Mouse (Mus musculus) lung, adult 2 months (tissue): ENCODE data around the gene Rftn2. TPM values are rescaled to one million over a fixed set of nuclear protein-coding genes. Genes with fewer than 3 reads are reported as not detected.

Source experiments
- DNase-seq: peaks from one replicate; pipeline ENCODE4 v3.0.0; 2022
- H3K4me1 ChIP-seq: fragments of 200-500 bp; 2 replicates; pipeline ENCODE4 v1.6.1; 2011; ENCODE audit warnings: low read length; ENCODE audit not compliant: control insufficient read depth, insufficient read depth
- H3K4me3 ChIP-seq: fragments of 200-500 bp; replicated peaks from 2 replicates; pipeline ENCODE3; 2011; ENCODE audit warnings: low read depth, mild to moderate bottlenecking, control low read depth, low read length; ENCODE audit errors: extremely low read depth
- CTCF ChIP-seq: fragments of 200-500 bp; IDR thresholded peaks from 2 replicates; pipeline ENCODE4 v1.5.1; 2011; ENCODE audit warnings: mild to moderate bottlenecking, low read length, control low read depth; ENCODE audit not compliant: insufficient read depth
- POLR2A ChIP-seq: fragments of 200-500 bp; IDR thresholded peaks from 2 replicates; pipeline ENCODE4 v1.6.1; 2011; ENCODE audit warnings: low read depth, mild to moderate bottlenecking, control low read depth, low read length, borderline replicate concordance; ENCODE audit errors: extremely low read depth
- WGBS: fragments of 180-500 bp; shearing (Covaris S2); methylation state at CpG from one replicate; pipeline ENCODE4 v1.1.7; 2018; 5-methylcytosine and 5-hydroxymethylcytosine counted together
- polyA plus RNA-seq: library from polyadenylated mRNA; depleted of rRNA; stranded (reverse); fragments of >200 nt; gene quantifications from 2 replicates; pipeline ENCODE4 v1.2.3, GENCODE M21; 2012; rRNA removed

Gene Rftn2
- 6.1 and 10.9 TPM in 2 replicates for polyA plus RNA-seq

DNA sequence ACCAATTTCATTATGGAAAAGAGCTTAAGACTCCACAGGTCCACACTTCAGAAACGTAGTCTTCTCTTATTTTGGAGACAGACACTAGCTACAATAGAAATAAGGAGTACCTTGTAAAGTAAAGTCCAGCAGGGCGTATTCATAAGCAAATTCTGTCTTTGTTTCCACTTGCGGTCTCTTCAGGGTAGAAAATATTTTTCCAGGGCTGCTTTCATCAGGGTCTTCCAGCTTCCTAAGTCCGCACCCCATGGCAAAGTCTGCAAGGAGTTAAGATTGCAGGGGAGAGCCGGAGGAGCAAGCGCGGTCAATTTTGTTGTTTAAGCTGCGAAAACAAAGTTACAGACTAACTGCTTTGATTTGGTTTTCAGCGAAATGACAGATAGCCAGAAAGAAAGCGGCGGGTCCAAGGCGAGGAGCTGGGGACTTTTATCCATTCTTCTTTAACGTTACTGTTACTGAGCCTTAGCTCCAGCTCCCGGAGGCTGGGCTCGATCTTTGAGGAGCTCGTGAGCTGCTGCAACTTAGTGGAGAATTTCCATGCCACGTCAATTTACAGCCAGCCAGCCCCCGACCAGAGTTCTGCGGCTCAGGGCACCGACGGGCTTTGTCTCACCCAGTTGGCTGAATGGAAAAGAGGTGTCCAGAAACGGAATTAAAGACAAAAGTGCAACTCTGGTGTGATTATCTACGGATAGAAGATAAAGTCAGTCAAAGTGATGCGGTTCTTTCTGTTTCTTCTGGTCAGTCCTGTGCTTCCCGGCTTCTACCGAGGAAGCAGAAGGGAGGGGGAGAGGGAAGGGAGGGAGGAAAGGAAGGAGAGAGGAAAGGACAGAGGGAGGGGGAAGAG is at the start of gene Rftn2:
TSS of gene Rftn2 (minus strand) at position 772 of the 847 bp plus-strand sequence.
- WGBS: 3% methylated on average over 26 of the region's 26 CpGs
- TF ChIP-seq POLR2A (no peak), CTCF (no peak)
- Histone ChIP-seq H3K4me1 (peaks cover 4% of the 10 kb centered on the region), H3K4me3 (peak within 1 kb of the TSS; percentile 44)
- peak; percentile 32 for DNase-seq

DNA sequence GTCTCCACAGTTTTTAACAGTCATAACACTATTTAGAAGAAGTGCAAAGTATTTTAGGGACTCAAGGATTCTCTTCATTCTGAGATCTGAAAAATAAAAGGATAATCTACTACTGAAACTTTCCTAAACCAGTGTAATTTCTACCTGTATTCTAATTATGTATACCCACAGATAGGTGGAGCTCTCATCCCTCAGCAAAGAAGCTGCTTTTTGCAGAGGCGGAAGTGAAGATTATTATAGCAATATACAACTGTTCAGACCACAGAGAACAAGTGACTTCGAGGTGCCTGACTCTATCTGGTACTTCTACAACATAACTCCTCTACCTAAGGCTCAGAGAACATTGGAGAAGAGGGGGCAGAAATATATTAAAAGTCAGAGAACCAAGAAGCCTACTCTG is 38.9 kb upstream of the Rftn2 start:
- Histone ChIP-seq H3K4me1 (no peaks in the 10 kb centered on the region), H3K4me3 (no peak overlapping the region)
- TF ChIP-seq CTCF: no peak
- TF ChIP-seq POLR2A: no peak
- 58% methylated on average over 2 of the region's 2 CpGs for WGBS
- no peak for DNase-seq

DNA sequence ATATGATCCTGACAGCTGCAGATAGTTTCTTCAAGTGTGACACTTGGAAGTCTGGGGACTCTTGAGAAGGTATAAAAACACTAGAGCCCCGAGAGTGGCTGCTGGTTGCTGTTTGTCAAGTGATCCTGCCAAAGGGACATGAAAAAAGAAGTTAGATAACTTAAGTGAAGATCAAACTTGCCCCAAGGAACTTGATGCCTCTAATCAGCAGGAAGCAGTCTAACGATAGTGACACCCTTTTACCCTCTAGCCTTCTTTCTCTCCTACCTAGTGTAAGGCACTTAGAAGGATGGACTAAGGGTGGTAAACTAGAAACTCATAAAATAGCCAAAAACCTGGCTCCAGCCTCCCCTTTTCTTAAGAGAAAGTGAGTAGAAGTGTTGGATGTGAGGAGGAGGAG is 37.8 kb upstream of the Rftn2 start:
- Histone ChIP-seq H3K4me3 (no peak overlapping the region), H3K4me1 (no peaks in the 10 kb centered on the region)
- no peak for TF ChIP-seq CTCF
- no peak for TF ChIP-seq POLR2A
- WGBS: 33% methylated on average over 2 of the region's 2 CpGs
- DNase-seq: no peak

DNA sequence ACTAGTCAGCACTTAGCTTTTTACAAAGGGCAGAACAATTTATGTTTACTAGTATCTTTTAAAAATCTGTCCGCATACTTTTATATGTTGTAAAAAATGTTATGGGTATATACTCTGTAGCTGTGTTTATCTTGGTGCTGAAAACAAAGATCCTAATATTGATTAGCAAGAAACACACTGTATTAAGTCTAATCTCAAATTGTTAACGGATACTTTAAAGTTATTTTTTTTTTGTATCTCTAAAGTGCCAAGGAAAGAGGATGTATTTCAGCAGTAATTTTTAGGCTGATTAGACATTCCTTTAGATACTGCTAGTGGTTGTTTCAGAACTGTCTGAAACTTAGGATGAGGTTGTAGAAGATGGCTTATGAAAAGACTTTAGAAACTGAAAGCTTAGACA is 19.8 kb upstream of the Rftn2 start:
- Histone ChIP-seq H3K4me3 (no peak overlapping the region), H3K4me1 (no peaks in the 10 kb centered on the region)
- TF ChIP-seq POLR2A: no peak
- TF ChIP-seq CTCF: no peak
- WGBS: 78% methylated on average over 2 of the region's 2 CpGs
- DNase-seq: no peak

DNA sequence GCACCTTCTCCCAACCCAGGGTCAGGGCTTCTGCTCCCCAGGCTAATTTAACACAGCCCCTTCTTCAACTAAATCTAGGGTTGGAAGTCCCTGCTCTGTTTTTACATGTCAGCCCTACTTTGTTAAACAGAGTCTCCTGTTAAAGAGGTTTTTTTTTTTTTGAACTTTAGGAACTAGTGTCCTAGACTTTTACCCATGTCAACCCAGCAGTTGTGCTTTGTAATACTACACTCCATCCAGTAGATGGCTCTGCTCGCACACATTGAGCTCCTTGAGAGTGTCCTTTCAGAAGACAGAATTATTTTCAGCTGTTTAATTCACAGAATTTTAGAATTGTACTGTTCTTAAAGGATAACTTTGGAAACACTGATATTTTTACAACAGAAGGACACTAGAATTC is 12.7 kb upstream of the Rftn2 start:
- H3K4me3 ChIP-seq: no peak overlapping the region
- no peak for TF ChIP-seq POLR2A
- no peak for TF ChIP-seq CTCF
- H3K4me1 ChIP-seq: peaks cover 3% of the 10 kb centered on the region; the same call in 1 of the 2 replicates
- no peak for DNase-seq
- 2% methylated on average over 1 of the region's 1 CpGs for WGBS

DNA sequence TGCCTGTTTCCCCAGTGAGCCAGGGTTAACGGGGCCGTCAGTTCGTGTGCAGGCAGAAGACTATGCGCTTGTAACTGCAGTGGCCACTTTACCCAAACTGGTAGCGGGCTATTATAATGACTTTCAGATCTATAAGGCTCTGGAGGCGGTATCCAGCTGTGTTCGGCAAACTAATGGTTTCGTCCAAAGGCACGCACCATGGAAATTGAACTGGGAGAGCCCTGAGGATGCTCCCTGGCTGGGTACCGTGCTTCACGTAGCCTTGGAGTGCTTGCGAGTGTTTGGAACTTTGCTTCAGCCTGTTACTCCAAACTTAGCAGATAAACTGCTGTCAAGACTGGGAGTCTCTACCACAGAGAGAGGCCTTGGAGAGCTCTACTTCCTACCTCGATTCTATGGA is 11.9 kb upstream of the Rftn2 start:
- TF ChIP-seq CTCF: no peak
- TF ChIP-seq POLR2A: no peak
- DNase-seq: no peak
- peaks cover 3% of the 10 kb centered on the region; the same call in 1 of the 2 replicates for H3K4me1 ChIP-seq
- WGBS: 20% methylated on average over 13 of the region's 13 CpGs
- peak overlapping the region; percentile 85 for H3K4me3 ChIP-seq

DNA sequence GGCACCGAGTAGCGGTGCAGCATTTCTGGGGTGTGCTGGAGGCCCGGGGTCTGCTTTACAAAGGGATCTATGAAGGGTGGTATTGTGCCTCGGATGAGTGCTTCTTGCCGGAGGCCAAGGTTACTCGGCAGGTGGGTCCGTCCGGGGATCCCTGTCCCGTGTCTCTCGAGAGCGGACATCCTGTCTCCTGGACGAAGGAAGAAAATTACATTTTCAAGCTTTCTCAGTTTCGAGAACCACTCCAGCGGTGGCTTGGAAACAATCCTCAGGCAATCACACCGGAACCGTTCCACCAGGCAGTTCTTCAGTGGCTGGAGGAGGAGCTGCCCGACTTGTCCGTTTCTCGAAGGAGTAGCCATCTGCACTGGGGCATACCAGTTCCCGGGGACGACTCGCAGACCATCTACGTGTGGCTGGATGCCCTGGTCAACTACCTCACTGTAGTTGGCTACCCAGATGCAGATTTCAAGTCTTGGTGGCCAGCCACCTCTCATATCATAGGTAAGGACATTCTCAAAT is 11.1 kb upstream of the Rftn2 start:
- peaks cover 3% of the 10 kb centered on the region; the same call in 1 of the 2 replicates for H3K4me1 ChIP-seq
- no peak for DNase-seq
- no peak for TF ChIP-seq CTCF
- peak overlapping the region; percentile 85 for H3K4me3 ChIP-seq
- WGBS: 0% methylated on average over 23 of the region's 23 CpGs

DNA sequence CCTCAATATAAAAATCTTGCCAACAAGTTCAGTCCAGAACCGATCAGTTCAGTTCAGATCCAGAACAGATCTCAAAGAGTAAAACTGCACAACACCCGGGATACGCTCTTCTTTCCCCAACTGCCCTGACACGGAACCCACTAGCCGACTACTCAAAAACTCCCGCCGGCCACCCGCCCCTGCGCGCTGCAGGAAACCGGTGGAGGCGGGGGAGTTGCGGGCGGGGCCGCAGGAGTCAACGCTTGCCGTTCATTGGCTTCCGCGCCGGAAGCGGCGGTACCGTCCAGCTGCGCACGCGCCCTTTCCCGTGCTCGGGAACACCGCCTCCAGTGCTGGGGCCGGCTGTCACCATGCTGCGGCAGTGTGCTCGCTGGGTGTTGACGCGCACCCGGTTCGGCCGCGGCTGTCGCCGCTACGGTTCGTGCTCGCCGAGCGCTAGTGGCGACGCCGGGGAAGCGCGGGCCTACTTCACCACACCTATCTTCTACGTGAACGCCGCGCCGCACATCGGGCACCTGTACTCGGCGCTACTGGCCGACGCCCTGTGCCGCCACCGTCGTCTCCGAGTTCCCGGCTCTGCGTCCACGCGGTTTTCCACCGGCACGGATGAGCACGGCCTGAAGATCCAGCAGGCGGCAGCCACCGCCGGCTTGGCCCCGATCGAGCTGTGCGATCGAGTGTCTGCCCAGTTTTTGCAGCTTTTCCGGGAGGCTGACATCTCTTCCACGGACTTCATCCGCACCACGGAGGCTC is 10.5 kb upstream of the Rftn2 start, which contains the start of gene Mars2:
TSS of gene Mars2 (plus strand) at position 288 of the 753 bp plus-strand sequence.
- peak within 1 kb of the TSS; percentile 85 for H3K4me3 ChIP-seq
- WGBS: under 1% methylated on average over 82 of the region's 82 CpGs
- peak; percentile 89 for DNase-seq
- TF ChIP-seq POLR2A (peak; percentile 81; the same call in 1 of the 2 replicates), CTCF (no peak)
- H3K4me1 ChIP-seq: peaks cover 3% of the 10 kb centered on the region; the same call in 1 of the 2 replicates

DNA sequence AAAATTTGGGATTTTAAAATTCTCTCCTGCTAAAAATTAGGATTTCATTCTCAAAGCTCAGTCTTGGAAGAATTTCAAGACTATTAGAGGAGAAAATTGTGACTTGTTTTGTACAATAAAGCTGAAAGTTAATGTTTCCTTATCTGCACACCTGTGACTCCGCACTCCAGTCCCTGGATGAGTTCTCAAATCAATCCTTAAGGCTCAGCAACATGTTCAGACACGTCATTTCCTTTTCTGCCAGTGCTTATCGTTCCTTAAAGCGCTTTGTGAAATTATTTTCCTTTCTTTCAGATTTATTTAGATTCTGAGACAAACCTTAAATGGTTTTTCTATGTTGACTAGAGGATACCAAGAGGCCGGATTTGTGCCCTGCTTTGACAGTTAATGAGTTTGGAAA is 9.9 kb upstream of the Rftn2 start:
- TF ChIP-seq CTCF: no peak
- TF ChIP-seq POLR2A: no peak
- Histone ChIP-seq H3K4me1 (peaks cover 3% of the 10 kb centered on the region; the same call in 1 of the 2 replicates), H3K4me3 (no peak overlapping the region)
- WGBS: 19% methylated on average over 5 of the region's 5 CpGs
- no peak for DNase-seq
